Mouse (Mus musculus) liver, postnatal 0 days (tissue): ENCODE results near the gene Pde10a.

ENCODE experiments used
- CTCF ChIP-seq: sonication (generic); IDR thresholded peaks from 2 replicates; pipeline ENCODE4 v1.5.1; 2016; ENCODE audit warnings: antibody characterized with exemption, low read depth
- EP300 ChIP-seq: IDR thresholded peaks from 2 replicates; pipeline ENCODE4 v1.6.1; 2016; ENCODE audit warnings: antibody characterized with exemption, low read depth, mild to moderate bottlenecking

GRCm38 (mm10) chr17:8478554-8478953, 46.6 kb upstream of the Pde10a start:
- TF ChIP-seq CTCF (no peak), EP300 (no peak)
